Mouse (Mus musculus) Muller cell, postnatal 12 days (primary cell): ENCODE measurements around the gene Trmt61a.

Source experiments
- DNase-seq: peaks from one replicate; pipeline ENCODE4 v3.0.0-alpha.2; 2015; ENCODE audit errors: inconsistent ontology term

Gene Trmt61a

GRCm38 (mm10) chr12:111672581-111672980 lies 5.3 kb upstream of the Trmt61a start:
- no peak for DNase-seq

GRCm38 (mm10) chr12:111674850-111675486 lies 2.9 kb upstream of the Trmt61a start:
- no peak for DNase-seq

GRCm38 (mm10) chr12:111675797-111676580 lies 1.9 kb upstream of the Trmt61a start:
- DNase-seq = no peak

GRCm38 (mm10) chr12:111677421-111677820 lies 484 bp upstream of the Trmt61a start:
- no peak for DNase-seq

GRCm38 (mm10) chr12:111678670-111678933 lies 697 bp downstream of the Trmt61a start:
- DNase-seq = no peak

- peak; percentile 12 for DNase-seq
Measured at GRCm38 (mm10) chr12:111678997-111679396, 1.1 kb downstream of the Trmt61a start.

- DNase-seq = no peak
Measured at GRCm38 (mm10) chr12:111680661-111681060, 2.8 kb downstream of the Trmt61a start.

GRCm38 (mm10) chr12:111681305-111681704 lies 3.4 kb downstream of the Trmt61a start:
- peak; percentile 25 for DNase-seq

- DNase-seq = peak; percentile 71
Measured at GRCm38 (mm10) chr12:111682003-111682402, 4.1 kb downstream of the Trmt61a start.

- peak; percentile 92 for DNase-seq
Measured at GRCm38 (mm10) chr12:111682806-111683205, 4.9 kb downstream of the Trmt61a start.

- peak; percentile 49 for DNase-seq
Measured at GRCm38 (mm10) chr12:111686390-111686789, 8.5 kb downstream of the Trmt61a start.

- peak; percentile 85 for DNase-seq
Measured at GRCm38 (mm10) chr12:111687350-111688068, 9.6 kb downstream of the Trmt61a start.

GRCm38 (mm10) chr12:111688069-111688428 lies 10.1 kb downstream of the Trmt61a start:
- DNase-seq = no peak

GRCm38 (mm10) chr12:111689426-111689825 lies 11.5 kb downstream of the Trmt61a start:
- peak; percentile 31 for DNase-seq

- DNase-seq = peak; percentile 95
Measured at GRCm38 (mm10) chr12:111691346-111691872, 13.5 kb downstream of the Trmt61a start.

- DNase-seq = no peak
Measured at GRCm38 (mm10) chr12:111692899-111693298, 15.0 kb downstream of the Trmt61a start.

GRCm38 (mm10) chr12:111693341-111694270 lies 15.7 kb downstream of the Trmt61a start:
- peak; percentile 93 for DNase-seq

GRCm38 (mm10) chr12:111694271-111694781 lies 16.4 kb downstream of the Trmt61a start:
- no peak for DNase-seq

- peak; percentile 60 for DNase-seq
Measured at GRCm38 (mm10) chr12:111694880-111695804, 17.2 kb downstream of the Trmt61a start.

- DNase-seq = peak; percentile 77
Measured at GRCm38 (mm10) chr12:111696239-111696638, 18.3 kb downstream of the Trmt61a start.
